16 mouse cellular contexts compared by ENCODE assay signal in the genomic region with DNA sequence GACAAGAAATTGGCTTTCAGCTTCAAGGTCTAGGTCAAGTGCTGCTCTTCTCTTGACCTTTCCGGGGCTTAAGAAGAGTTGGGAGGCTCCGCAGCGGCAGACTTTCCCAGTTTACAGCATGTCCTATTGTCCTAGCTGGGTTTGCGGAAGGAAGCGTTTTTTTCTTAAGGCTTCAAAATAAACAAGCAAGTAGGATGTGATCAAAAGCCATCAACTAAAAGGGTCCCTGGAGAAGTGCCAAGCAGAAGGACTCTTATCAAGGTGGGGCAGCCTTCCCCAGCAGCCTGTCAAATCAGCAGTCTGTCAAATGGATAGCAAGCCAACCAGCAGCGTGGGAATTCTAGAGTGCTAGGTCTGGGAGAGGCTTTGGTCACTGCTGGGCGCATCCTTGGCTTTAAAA.
DNase-seq lines count a peak whose midpoint lies in the region; ATAC-seq lines count a peak whose summit lies in the region.
"Had no signal": no experiment of that assay in that cellular context is flagged by ENCODE, and none has a peak within 500 bp of the region (broad histone marks: within the 10 kb centered on the region; RNA-seq: fewer than 3 reads in every experiment).

No protein-coding gene starts in this region.

- no peak for ATAC-seq in heart, embryonic 12.5 days (ENCODE audit: insufficient number of reproducible peaks, low FRiP score)
- ATAC-seq: forebrain, embryonic 14.5 days; inflammation-experienced regulatory T-cells, adult 6 months had no signal

- no peak overlapping the region for H3K4me3 ChIP-seq in heart, embryonic 12.5 days
- H3K4me3 ChIP-seq in embryonic facial prominence, embryonic 10.5 days, result no peak overlapping the region
- H3K4me3 ChIP-seq: midbrain, embryonic 10.5 days had no signal

- no peaks in the 10 kb centered on the region for H3K27me3 ChIP-seq in heart, embryonic 12.5 days (replicated peaks)
- H3K27me3 ChIP-seq in embryonic facial prominence, embryonic 10.5 days (replicated peaks; ENCODE audit: low read depth, poor library complexity, severe bottlenecking), result no peaks in the 10 kb centered on the region

- peaks cover 17% of the 10 kb centered on the region for H3K4me1 ChIP-seq in heart, embryonic 12.5 days (replicated peaks)
- no peaks in the 10 kb centered on the region for H3K4me1 ChIP-seq in embryonic facial prominence, embryonic 10.5 days

- H3K36me3 ChIP-seq in heart, embryonic 12.5 days, result no peaks in the 10 kb centered on the region
- H3K36me3 ChIP-seq in embryonic facial prominence, embryonic 10.5 days (replicated peaks), result no peaks in the 10 kb centered on the region
- H3K36me3 ChIP-seq: midbrain, embryonic 10.5 days had no signal

- H3K9ac ChIP-seq in heart, embryonic 12.5 days, result no peak overlapping the region
- H3K9ac ChIP-seq: liver, embryonic 14.5 days had no signal

- H3K4me2 ChIP-seq in heart, embryonic 12.5 days, result no peak overlapping the region

- 0 out of 2 replicates have a peak, but pooled peaks cover under 1% of the 10 kb centered on the region for H3K9me3 ChIP-seq in heart, embryonic 12.5 days (replicated peaks)
- H3K9me3 ChIP-seq in embryonic facial prominence, embryonic 10.5 days, result 0 out of 2 replicates have a peak, but pooled peaks cover 1% of the 10 kb centered on the region
- H3K9me3 ChIP-seq: midbrain, embryonic 10.5 days had no signal

- H3K27ac ChIP-seq in heart, embryonic 12.5 days (ENCODE audit: poor library complexity, severe bottlenecking), result no peak overlapping the region
- H3K27ac ChIP-seq in embryonic facial prominence, embryonic 10.5 days (replicated peaks), result no peak overlapping the region
- H3K27ac ChIP-seq: liver, embryonic 14.5 days; midbrain, embryonic 10.5 days had no signal

- 29% methylated on average over 7 of the region's 7 CpGs for WGBS in heart, embryonic 12.5 days
- 78% methylated on average over 7 of the region's 7 CpGs for WGBS in embryonic facial prominence, embryonic 10.5 days

- peak; percentile 61 for DNase-seq in heart, adult 8-10 months (ENCODE audit: low spot score)
- DNase-seq in ZHBTc4 (ENCODE audit: low read depth, low spot score) (peak; percentile 30), MN1 (ENCODE audit: low spot score) (no peak)
- peak; percentile 67 for DNase-seq in kidney, adult 9 months
- DNase-seq in lung, postnatal 14 days, result peak; percentile 71
- DNase-seq in embryonic facial prominence, embryonic 10.5 days (ENCODE audit: low spot score), result no peak
- DNase-seq in retina, postnatal 1 day, result no peak
- DNase-seq: cerebellum, adult 11-12 months; layer of hippocampus, adult 9-11 months; left cerebral cortex, postnatal 4 days; right cerebral cortex, adult 18-20 months had no signal

Comparison
In these comparisons a context has a peak if more than half of its experiments do, and no peak if none do; other contexts are left out.
1. DNase-seq: peak in heart, adult 8-10 months (single experiment), ZHBTc4 (single experiment), kidney, adult 9 months (single experiment) and lung, postnatal 14 days (single experiment); none in embryonic facial prominence, embryonic 10.5 days (single experiment), retina, postnatal 1 day (single experiment) and MN1 (single experiment).